Mouse (Mus musculus): Measurements from ENCODE around the gene Rer1. TPM values are rescaled to one million over a fixed set of nuclear protein-coding genes. Genes with fewer than 3 reads are reported as not detected.
"Not testable (repeated sequence)": the region's sequence is repeated elsewhere in the genome, so short reads cannot be mapped to it uniquely, and the experiment has no call there.

The Rer1 gene
- polyA plus RNA-seq, 1 experiment from 2014 or later = 160 TPM

- DNase-seq (no peak), ATAC-seq (ENCODE audit: insufficient read depth) (no peak)
- TF ChIP-seq CTCF (IDR thresholded peaks at IDR 0.05; ENCODE audit: low read depth) = no peak
- Histone ChIP-seq H3K27me3 (ENCODE audit: insufficient read depth, low read length) (no peaks in the 10 kb centered on the region), H3K9me3 (ENCODE audit: low read depth, low read length) (no peaks in the 10 kb centered on the region), H3K4me1 (ENCODE audit: insufficient read depth) (peaks cover 15% of the 10 kb centered on the region), H3K27ac (ENCODE audit: low read depth) (no peak overlapping the region), H3K4me3 (ENCODE audit: low read depth, low read length) (no peak overlapping the region), H3K36me3 (ENCODE audit: insufficient read depth) (0 out of 2 replicates have a peak, but pooled peaks cover 4% of the 10 kb centered on the region), H3K9ac (no peak overlapping the region), H3K4me2 (no peak overlapping the region)
- 84% methylated on average over 5 of the region's 5 CpGs for WGBS
Observed at GRCm38 (mm10) chr4:155089241-155089640, 3.1 kb upstream of the Rer1 start.

GRCm38 (mm10) chr4:155085206-155086107 is 725 bp downstream of the Rer1 start:
- no peaks in the 10 kb centered on the region for H3K9me3 ChIP-seq (ENCODE audit: low read depth, low read length)
- H3K4me1 ChIP-seq (ENCODE audit: insufficient read depth) = peaks cover 15% of the 10 kb centered on the region
- DNase-seq (no peak), ATAC-seq (ENCODE audit: insufficient read depth) (no peak)
- H3K4me3 ChIP-seq (ENCODE audit: low read depth, low read length) = peak overlapping the region; percentile 91
- peak overlapping the region; percentile 90 for H3K27ac ChIP-seq (ENCODE audit: low read depth)
- no peak for TF ChIP-seq CTCF (IDR thresholded peaks at IDR 0.05; ENCODE audit: low read depth)
- peak overlapping the region; percentile 85 for H3K9ac ChIP-seq
- no peaks in the 10 kb centered on the region for H3K27me3 ChIP-seq (ENCODE audit: insufficient read depth, low read length)
- H3K36me3 ChIP-seq (ENCODE audit: insufficient read depth) = peaks cover 31% of the 10 kb centered on the region
- 4% methylated on average over 35 of the region's 35 CpGs for WGBS
- H3K4me2 ChIP-seq = peak overlapping the region; percentile 89

- H3K9me3 ChIP-seq (ENCODE audit: low read depth, low read length) = no peaks in the 10 kb centered on the region
- DNase-seq (no peak), ATAC-seq (ENCODE audit: insufficient read depth) (no peak)
- no peak for TF ChIP-seq CTCF (IDR thresholded peaks at IDR 0.05; ENCODE audit: low read depth)
- peak overlapping the region; percentile 85; the same call in 1 of the 2 replicates for H3K9ac ChIP-seq
- peaks cover 42% of the 10 kb centered on the region for H3K36me3 ChIP-seq (ENCODE audit: insufficient read depth)
- WGBS = 78% methylated on average over 7 of the region's 7 CpGs
- H3K4me2 ChIP-seq = peak overlapping the region; percentile 89
- no peak overlapping the region for H3K27ac ChIP-seq (ENCODE audit: low read depth)
- H3K27me3 ChIP-seq (ENCODE audit: insufficient read depth, low read length) = no peaks in the 10 kb centered on the region
- peaks cover 15% of the 10 kb centered on the region for H3K4me1 ChIP-seq (ENCODE audit: insufficient read depth)
- H3K4me3 ChIP-seq (ENCODE audit: low read depth, low read length) = no peak overlapping the region
Observed at GRCm38 (mm10) chr4:155084351-155084750, 1.8 kb downstream of the Rer1 start.

GRCm38 (mm10) chr4:155083553-155083952 is 2.6 kb downstream of the Rer1 start:
- no peak overlapping the region for H3K4me3 ChIP-seq (ENCODE audit: low read depth, low read length)
- H3K27ac ChIP-seq (ENCODE audit: low read depth) = no peak overlapping the region
- WGBS = 80% methylated on average over 4 of the region's 4 CpGs
- no peak for TF ChIP-seq CTCF (IDR thresholded peaks at IDR 0.05; ENCODE audit: low read depth)
- no peak overlapping the region for H3K9ac ChIP-seq
- no peaks in the 10 kb centered on the region for H3K27me3 ChIP-seq (ENCODE audit: insufficient read depth, low read length)
- H3K36me3 ChIP-seq (ENCODE audit: insufficient read depth) = peaks cover 48% of the 10 kb centered on the region
- ATAC-seq (ENCODE audit: insufficient read depth) (no peak), DNase-seq (no peak)
- H3K4me1 ChIP-seq (ENCODE audit: insufficient read depth) = peaks cover 15% of the 10 kb centered on the region
- H3K9me3 ChIP-seq (ENCODE audit: low read depth, low read length) = no peaks in the 10 kb centered on the region
- no peak overlapping the region for H3K4me2 ChIP-seq

- peaks cover 86% of the 10 kb centered on the region for H3K36me3 ChIP-seq (ENCODE audit: insufficient read depth)
- H3K27ac ChIP-seq (ENCODE audit: low read depth) = no peak overlapping the region
- WGBS = 78% methylated on average over 6 of the region's 6 CpGs
- H3K4me1 ChIP-seq (ENCODE audit: insufficient read depth) = peaks cover 2% of the 10 kb centered on the region; the same call in 1 of the 2 replicates
- no peak for TF ChIP-seq CTCF (IDR thresholded peaks at IDR 0.05; ENCODE audit: low read depth)
- H3K27me3 ChIP-seq (ENCODE audit: insufficient read depth, low read length) = no peaks in the 10 kb centered on the region
- DNase-seq (no peak), ATAC-seq (ENCODE audit: insufficient read depth) (no peak)
- H3K4me3 ChIP-seq (ENCODE audit: low read depth, low read length) = no peak overlapping the region
- no peak overlapping the region for H3K4me2 ChIP-seq
- H3K9ac ChIP-seq = no peak overlapping the region
- H3K9me3 ChIP-seq (ENCODE audit: low read depth, low read length) = no peaks in the 10 kb centered on the region
Observed at GRCm38 (mm10) chr4:155079666-155080065, 6.5 kb downstream of the Rer1 start.

- not testable (repeated sequence) for H3K4me1 ChIP-seq (ENCODE audit: insufficient read depth); H3K27ac ChIP-seq (ENCODE audit: low read depth); H3K4me2 ChIP-seq; H3K9me3 ChIP-seq (ENCODE audit: low read depth, low read length); H3K9ac ChIP-seq; DNase-seq; H3K27me3 ChIP-seq (ENCODE audit: insufficient read depth, low read length); H3K4me3 ChIP-seq (ENCODE audit: low read depth, low read length)
- peaks cover 94% of the 10 kb centered on the region for H3K36me3 ChIP-seq (ENCODE audit: insufficient read depth)
- WGBS = 65% methylated on average over 10 of the region's 10 CpGs
- ATAC-seq (ENCODE audit: insufficient read depth) = 0 out of 2 replicates have a peak, but pooled peaks have one; percentile 38
Observed at GRCm38 (mm10) chr4:155078808-155079207, 7.4 kb downstream of the Rer1 start.

GRCm38 (mm10) chr4:155076677-155077076 is 9.5 kb downstream of the Rer1 start:
- no peak for TF ChIP-seq CTCF (IDR thresholded peaks at IDR 0.05; ENCODE audit: low read depth)
- WGBS = 48% methylated on average over 9 of the region's 9 CpGs

More at GRCm38 (mm10) chr4:155076677-155077076, 9.5 kb downstream of the Rer1 start:
- ATAC-seq (ENCODE audit: insufficient read depth) = no peak
- H3K27ac ChIP-seq (ENCODE audit: low read depth) = no peak overlapping the region
- no peaks in the 10 kb centered on the region for H3K27me3 ChIP-seq (ENCODE audit: insufficient read depth, low read length)
- peaks cover 95% of the 10 kb centered on the region for H3K36me3 ChIP-seq (ENCODE audit: insufficient read depth)
- no peaks in the 10 kb centered on the region for H3K4me1 ChIP-seq (ENCODE audit: insufficient read depth)
- H3K9me3 ChIP-seq (ENCODE audit: low read depth, low read length) = no peaks in the 10 kb centered on the region
- H3K4me2 ChIP-seq = no peak overlapping the region
- DNase-seq = no peak
- no peak overlapping the region for H3K9ac ChIP-seq
- H3K4me3 ChIP-seq (ENCODE audit: low read depth, low read length) = no peak overlapping the region
